Mouse (Mus musculus): ENCODE data around the gene Nnmt. TPM values are rescaled to one million over a fixed set of nuclear protein-coding genes. Genes with fewer than 3 reads are reported as not detected.
A peak's percentile ranks its signal among the peaks of the same experiment; 100 is the strongest.

Nnmt gene
- polyA plus RNA-seq, 1 experiment from 2014 or later = 13.3 TPM

DNA sequence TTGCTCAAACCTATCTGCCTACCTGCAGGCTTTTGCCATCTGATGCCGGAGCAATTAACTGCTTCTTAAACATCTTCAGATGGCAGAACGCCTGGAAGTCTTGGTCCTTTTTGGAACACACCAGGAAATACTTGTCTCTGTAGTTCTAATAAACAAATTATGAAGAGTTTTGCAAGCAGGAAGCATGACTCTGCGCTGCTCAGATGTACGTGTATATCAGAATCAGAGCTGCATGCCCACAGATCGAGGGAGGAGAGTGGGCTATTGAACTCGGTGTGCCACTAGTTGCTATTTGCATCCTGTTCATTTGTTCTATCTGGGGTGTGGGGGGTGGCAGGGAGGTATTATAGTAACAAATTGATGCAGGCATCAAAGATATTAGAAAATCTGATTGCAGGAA is 28.2 kb upstream of the Nnmt start:
- no peak for ATAC-seq (ENCODE audit: insufficient number of reproducible peaks, low FRiP score, low TSS enrichment, low read depth)
- 58% methylated on average over 6 of the region's 6 CpGs for WGBS
- Histone ChIP-seq H3K4me1 (no peaks in the 10 kb centered on the region), H3K4me2 (replicated peaks) (no peak overlapping the region), H3K27me3 (peaks cover 5% of the 10 kb centered on the region; the same call in 1 of the 2 replicates), H3K9ac (no peak overlapping the region), H3K27ac (replicated peaks) (no peak overlapping the region), H3K4me3 (replicated peaks) (no peak overlapping the region), H3K36me3 (no peaks in the 10 kb centered on the region), H3K9me3 (replicated peaks) (no peaks in the 10 kb centered on the region)

DNA sequence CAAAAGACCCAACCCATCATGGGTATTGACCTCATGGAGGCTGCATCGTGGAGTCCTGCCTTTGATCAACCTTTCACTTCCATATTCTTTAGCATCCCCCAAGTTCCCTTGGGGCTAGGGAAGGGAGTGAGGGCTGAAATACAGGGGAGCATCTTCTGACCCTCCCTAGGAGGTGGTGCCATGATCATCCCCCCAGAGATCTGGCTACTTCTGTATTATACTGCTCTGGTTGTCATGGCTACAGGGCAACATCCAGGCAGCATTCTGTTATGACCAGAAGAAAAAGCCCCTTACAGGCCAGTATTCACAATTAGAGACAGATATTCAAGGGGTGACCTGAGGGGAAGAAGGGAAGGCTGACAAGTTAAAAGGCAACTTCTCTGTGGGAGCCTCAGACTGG is 14.3 kb upstream of the Nnmt start:
- ATAC-seq (ENCODE audit: insufficient number of reproducible peaks, low FRiP score, low TSS enrichment, low read depth) = no peak
- 81% methylated on average over 1 of the region's 1 CpGs for WGBS
- Histone ChIP-seq H3K36me3 (no peaks in the 10 kb centered on the region), H3K9ac (no peak overlapping the region), H3K4me3 (replicated peaks) (no peak overlapping the region), H3K9me3 (replicated peaks) (no peaks in the 10 kb centered on the region), H3K4me2 (replicated peaks) (no peak overlapping the region), H3K27me3 (peaks cover 4% of the 10 kb centered on the region; the same call in 1 of the 2 replicates), H3K27ac (replicated peaks) (no peak overlapping the region), H3K4me1 (peaks cover 7% of the 10 kb centered on the region; the same call in 1 of the 2 replicates)

DNA sequence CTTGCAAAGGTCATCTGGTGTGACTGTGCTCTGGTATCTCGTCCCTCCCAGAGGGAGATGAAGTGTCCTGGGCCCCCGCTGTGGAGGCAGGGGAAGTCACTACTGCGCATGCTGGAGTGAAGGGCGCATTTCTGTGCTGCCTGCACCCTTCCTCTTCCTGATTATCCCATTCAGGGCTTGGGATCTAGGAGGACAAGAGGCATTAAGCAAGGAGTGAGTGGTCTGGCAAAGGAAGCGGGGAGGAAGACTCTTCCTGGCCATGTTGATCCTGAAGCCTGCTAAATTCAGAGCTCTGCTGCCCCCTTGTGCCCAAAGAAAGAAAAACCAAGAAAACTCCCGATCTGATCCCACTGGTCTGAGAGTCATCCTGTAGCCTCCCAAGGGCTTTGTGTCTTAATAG is 13.6 kb upstream of the Nnmt start:
- peak; percentile 24; the same call in 1 of the 2 replicates for ATAC-seq (ENCODE audit: insufficient number of reproducible peaks, low FRiP score, low TSS enrichment, low read depth)
- Histone ChIP-seq H3K4me1 (peaks cover 7% of the 10 kb centered on the region; the same call in 1 of the 2 replicates), H3K27me3 (peaks cover 4% of the 10 kb centered on the region; the same call in 1 of the 2 replicates), H3K9me3 (replicated peaks) (no peaks in the 10 kb centered on the region), H3K36me3 (no peaks in the 10 kb centered on the region), H3K9ac (no peak overlapping the region), H3K27ac (replicated peaks) (no peak overlapping the region), H3K4me3 (replicated peaks) (no peak overlapping the region), H3K4me2 (replicated peaks) (peak overlapping the region; percentile 33)
- WGBS = 33% methylated on average over 6 of the region's 6 CpGs

DNA sequence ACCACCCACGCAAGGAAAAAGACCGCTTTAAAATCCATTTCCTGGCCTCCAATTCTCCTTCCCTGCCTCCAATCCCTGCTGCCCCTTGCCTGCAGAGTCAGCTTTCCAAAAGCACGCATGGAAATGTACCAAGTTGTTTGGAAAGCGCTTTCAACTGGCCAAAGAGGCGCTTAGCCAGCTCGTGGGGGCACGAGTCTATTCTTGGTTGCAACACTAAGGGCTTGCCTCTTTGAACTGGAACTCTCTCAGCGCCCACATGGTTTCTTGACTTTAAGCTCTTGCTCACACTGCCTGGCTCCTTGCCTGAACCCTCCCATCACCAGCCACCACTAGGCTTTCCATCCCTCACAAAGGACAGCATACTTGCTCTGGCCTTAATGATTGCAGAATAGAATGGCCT is 13.2 kb upstream of the Nnmt start:
- Histone ChIP-seq H3K4me1 (peaks cover 7% of the 10 kb centered on the region; the same call in 1 of the 2 replicates), H3K4me3 (replicated peaks) (no peak overlapping the region), H3K9ac (no peak overlapping the region), H3K27ac (replicated peaks) (no peak overlapping the region), H3K27me3 (peaks cover 4% of the 10 kb centered on the region; the same call in 1 of the 2 replicates), H3K9me3 (replicated peaks) (no peaks in the 10 kb centered on the region), H3K4me2 (replicated peaks) (no peak overlapping the region), H3K36me3 (no peaks in the 10 kb centered on the region)
- 68% methylated on average over 8 of the region's 8 CpGs for WGBS
- no peak for ATAC-seq (ENCODE audit: insufficient number of reproducible peaks, low FRiP score, low TSS enrichment, low read depth)

DNA sequence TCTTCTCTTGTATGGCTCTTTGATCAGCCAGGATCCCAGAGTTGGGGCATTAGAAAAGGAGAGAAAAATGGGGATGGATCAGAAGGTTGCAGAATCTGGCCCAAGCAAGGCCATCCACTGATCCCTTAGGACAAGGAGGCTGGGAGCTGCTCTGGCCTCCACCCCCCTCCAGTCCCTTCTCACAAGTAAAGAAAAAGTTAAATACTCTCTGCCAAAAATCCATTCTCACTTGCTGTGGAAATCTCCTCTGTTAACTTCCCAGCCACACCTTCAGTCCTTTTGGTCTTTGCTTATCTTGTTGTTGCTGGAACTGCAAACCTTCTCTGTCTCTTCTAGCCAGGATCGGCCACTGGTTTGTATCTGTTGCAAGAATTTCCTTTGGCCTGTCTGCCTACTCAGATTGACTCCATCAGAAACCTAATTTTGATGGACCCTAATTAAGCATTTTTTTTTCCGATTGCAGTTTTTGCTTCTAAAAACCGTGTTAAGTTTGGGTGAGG is 12.6 kb upstream of the Nnmt start:
- no peaks in the 10 kb centered on the region for H3K36me3 ChIP-seq
- H3K9ac ChIP-seq = no peak overlapping the region
- ATAC-seq (ENCODE audit: insufficient number of reproducible peaks, low FRiP score, low TSS enrichment, low read depth) = no peak
- peaks cover 7% of the 10 kb centered on the region; the same call in 1 of the 2 replicates for H3K4me1 ChIP-seq
- H3K9me3 ChIP-seq (replicated peaks) = no peaks in the 10 kb centered on the region
- peaks cover 4% of the 10 kb centered on the region; the same call in 1 of the 2 replicates for H3K27me3 ChIP-seq
- H3K27ac ChIP-seq (replicated peaks) = no peak overlapping the region
- H3K4me3 ChIP-seq (replicated peaks) = no peak overlapping the region
- no peak overlapping the region for H3K4me2 ChIP-seq (replicated peaks)
- WGBS = 76% methylated on average over 3 of the region's 3 CpGs

DNA sequence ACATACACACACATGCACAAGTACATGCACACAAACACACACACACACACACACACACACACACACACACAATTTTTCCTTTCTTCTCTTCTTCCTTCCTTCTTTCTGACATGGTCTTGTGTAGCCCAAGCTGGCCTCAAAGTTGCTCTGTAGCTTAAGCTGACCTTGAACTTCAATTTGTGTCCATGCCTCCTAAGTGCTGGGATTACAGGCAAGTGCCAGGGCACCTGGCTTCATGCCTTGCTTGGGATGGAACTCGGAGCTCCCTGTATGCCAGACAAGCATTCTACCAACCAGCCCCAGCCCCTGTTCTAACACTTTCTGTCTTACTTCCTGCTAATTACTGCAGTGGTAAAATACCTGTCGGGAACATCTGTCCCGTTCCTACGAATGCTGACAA is 8.3 kb upstream of the Nnmt start:
- H3K36me3 ChIP-seq = no peaks in the 10 kb centered on the region
- no peaks in the 10 kb centered on the region for H3K9me3 ChIP-seq (replicated peaks)
- no peak for ATAC-seq (ENCODE audit: insufficient number of reproducible peaks, low FRiP score, low TSS enrichment, low read depth)
- 75% methylated on average over 4 of the region's 4 CpGs for WGBS
- no peak overlapping the region for H3K4me2 ChIP-seq (replicated peaks)
- H3K27me3 ChIP-seq = no peaks in the 10 kb centered on the region
- no peak overlapping the region for H3K27ac ChIP-seq (replicated peaks)
- H3K9ac ChIP-seq = no peak overlapping the region
- no peak overlapping the region for H3K4me3 ChIP-seq (replicated peaks)
- H3K4me1 ChIP-seq = peaks cover 3% of the 10 kb centered on the region; the same call in 1 of the 2 replicates

DNA sequence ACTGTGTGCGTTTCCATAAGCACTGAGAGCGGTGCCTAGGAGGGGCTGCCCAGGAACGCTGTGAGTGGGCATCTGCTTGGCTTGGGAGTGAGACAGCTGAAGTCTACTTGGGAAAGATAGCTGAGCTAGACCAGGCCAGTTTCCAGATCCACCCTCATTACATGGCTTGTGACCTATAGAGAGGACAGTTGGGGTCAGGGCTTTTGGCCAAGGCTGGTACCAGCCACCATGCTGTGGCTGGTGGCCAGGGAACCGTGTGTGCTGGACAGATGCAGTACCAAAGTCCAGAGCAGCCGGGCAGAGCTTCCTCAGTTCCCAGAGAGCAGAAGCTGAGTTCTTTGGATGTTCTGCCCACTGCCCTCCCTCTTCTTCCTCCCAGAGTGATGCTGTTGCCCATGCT is 7.6 kb upstream of the Nnmt start:
- ATAC-seq (ENCODE audit: insufficient number of reproducible peaks, low FRiP score, low TSS enrichment, low read depth) = no peak
- Histone ChIP-seq H3K36me3 (no peaks in the 10 kb centered on the region), H3K4me1 (no peaks in the 10 kb centered on the region), H3K27me3 (no peaks in the 10 kb centered on the region), H3K9ac (no peak overlapping the region), H3K4me2 (replicated peaks) (no peak overlapping the region), H3K27ac (replicated peaks) (no peak overlapping the region), H3K9me3 (replicated peaks) (no peaks in the 10 kb centered on the region), H3K4me3 (replicated peaks) (no peak overlapping the region)
- 83% methylated on average over 5 of the region's 5 CpGs for whole genome bisulfite sequencing

DNA sequence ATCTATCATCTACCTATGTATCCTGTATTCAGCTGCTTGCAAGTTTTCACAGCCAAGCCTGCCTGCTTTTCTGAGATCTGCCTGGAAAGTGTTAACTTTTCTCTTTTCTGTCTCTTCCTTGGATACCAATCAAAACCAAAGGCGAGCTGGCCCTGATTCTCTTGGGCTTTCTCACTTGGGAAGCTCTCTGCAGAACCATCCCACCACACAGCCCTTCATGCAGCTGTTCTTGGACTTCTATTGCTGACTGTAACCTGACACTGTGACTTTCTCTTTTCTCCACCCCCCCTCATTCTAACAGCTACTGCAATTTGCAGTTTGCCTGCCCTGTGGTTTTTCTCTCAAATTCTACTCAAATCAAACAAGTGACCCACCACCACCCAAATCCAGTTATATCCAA is 6.1 kb upstream of the Nnmt start:
- WGBS = 3% methylated on average over 1 of the region's 1 CpGs
- Histone ChIP-seq H3K4me3 (replicated peaks) (no peak overlapping the region), H3K4me2 (replicated peaks) (no peak overlapping the region), H3K36me3 (no peaks in the 10 kb centered on the region), H3K9me3 (replicated peaks) (no peaks in the 10 kb centered on the region), H3K9ac (no peak overlapping the region), H3K4me1 (no peaks in the 10 kb centered on the region), H3K27ac (replicated peaks) (no peak overlapping the region), H3K27me3 (no peaks in the 10 kb centered on the region)
- ATAC-seq (ENCODE audit: insufficient number of reproducible peaks, low FRiP score, low TSS enrichment, low read depth) = no peak

DNA sequence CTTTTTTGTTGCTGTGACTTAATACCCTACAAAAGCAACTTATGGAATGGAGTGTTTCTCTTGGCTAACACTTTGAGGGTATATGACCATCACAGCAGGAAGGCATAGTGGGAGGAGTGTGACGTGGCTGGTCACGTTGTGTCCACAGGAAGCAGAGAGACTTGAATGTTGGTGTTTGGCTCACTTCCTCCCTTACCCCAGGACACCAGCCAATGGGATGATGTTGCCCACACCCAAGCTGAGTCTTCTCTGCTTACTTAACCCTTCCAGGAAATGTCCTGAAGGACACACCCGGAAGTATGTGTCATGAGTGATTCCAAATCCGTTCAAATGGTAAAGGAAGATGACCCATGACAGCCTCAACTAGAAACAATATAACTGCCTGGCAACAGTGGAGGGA is 4.8 kb upstream of the Nnmt start:
- Histone ChIP-seq H3K9me3 (replicated peaks) (no peaks in the 10 kb centered on the region), H3K9ac (no peak overlapping the region), H3K4me3 (replicated peaks) (no peak overlapping the region), H3K27me3 (no peaks in the 10 kb centered on the region), H3K36me3 (no peaks in the 10 kb centered on the region), H3K4me2 (replicated peaks) (no peak overlapping the region), H3K4me1 (peaks cover 3% of the 10 kb centered on the region; the same call in 1 of the 2 replicates), H3K27ac (replicated peaks) (no peak overlapping the region)
- ATAC-seq (ENCODE audit: insufficient number of reproducible peaks, low FRiP score, low TSS enrichment, low read depth) = no peak
- 64% methylated on average over 4 of the region's 4 CpGs for WGBS

DNA sequence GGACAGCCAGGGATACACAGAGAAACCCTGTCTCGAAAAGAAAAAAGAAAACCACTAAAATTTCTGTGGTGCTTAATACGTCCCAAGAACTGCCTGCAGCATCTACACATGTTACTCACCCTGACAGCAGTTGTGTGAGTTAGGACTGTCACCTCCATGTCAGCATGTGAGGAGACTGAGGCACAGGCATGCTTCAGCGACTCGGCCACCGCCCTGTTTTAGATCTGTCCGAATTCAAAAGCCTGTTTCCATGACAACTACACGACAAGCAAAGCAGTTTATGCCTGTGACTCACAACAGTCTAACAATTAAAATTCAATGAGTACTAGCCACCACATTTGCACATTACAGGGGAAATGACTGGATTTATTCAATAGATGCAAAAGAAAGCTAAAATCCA is 2.5 kb upstream of the Nnmt start:
- no peaks in the 10 kb centered on the region for H3K27me3 ChIP-seq
- H3K4me1 ChIP-seq = peaks cover 3% of the 10 kb centered on the region; the same call in 1 of the 2 replicates
- no peaks in the 10 kb centered on the region for H3K36me3 ChIP-seq
- H3K27ac ChIP-seq (replicated peaks) = no peak overlapping the region
- H3K9me3 ChIP-seq (replicated peaks) = no peaks in the 10 kb centered on the region
- 55% methylated on average over 7 of the region's 7 CpGs for WGBS
- no peak overlapping the region for H3K9ac ChIP-seq
- H3K4me2 ChIP-seq (replicated peaks) = no peak overlapping the region
- no peak overlapping the region for H3K4me3 ChIP-seq (replicated peaks)
- no peak for ATAC-seq (ENCODE audit: insufficient number of reproducible peaks, low FRiP score, low TSS enrichment, low read depth)

DNA sequence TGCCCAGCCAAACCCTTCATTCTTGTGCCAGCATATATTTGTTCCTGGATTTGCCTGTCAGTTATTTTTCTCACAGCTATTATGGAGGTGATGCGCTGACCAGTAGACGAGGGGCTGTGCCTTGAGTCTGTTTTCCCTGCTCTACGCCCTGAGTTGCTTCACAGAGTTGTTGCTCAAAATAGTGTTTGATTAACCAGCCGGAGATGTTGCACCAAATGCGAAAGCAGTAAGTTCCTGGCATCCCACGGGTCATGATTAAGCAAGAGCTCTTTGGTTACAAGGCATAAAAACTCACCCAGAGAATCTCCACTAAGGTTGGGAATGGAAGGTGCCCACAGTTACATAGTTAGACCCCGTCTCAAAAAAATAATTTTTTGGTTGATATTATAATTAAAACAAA is 1.2 kb upstream of the Nnmt start:
- Histone ChIP-seq H3K9ac (no peak overlapping the region), H3K36me3 (no peaks in the 10 kb centered on the region), H3K9me3 (replicated peaks) (no peaks in the 10 kb centered on the region), H3K4me1 (peaks cover 3% of the 10 kb centered on the region; the same call in 1 of the 2 replicates), H3K4me2 (replicated peaks) (no peak overlapping the region), H3K27ac (replicated peaks) (no peak overlapping the region), H3K27me3 (no peaks in the 10 kb centered on the region), H3K4me3 (replicated peaks) (no peak overlapping the region)
- 80% methylated on average over 7 of the region's 7 CpGs for WGBS
- ATAC-seq (ENCODE audit: insufficient number of reproducible peaks, low FRiP score, low TSS enrichment, low read depth) = no peak

DNA sequence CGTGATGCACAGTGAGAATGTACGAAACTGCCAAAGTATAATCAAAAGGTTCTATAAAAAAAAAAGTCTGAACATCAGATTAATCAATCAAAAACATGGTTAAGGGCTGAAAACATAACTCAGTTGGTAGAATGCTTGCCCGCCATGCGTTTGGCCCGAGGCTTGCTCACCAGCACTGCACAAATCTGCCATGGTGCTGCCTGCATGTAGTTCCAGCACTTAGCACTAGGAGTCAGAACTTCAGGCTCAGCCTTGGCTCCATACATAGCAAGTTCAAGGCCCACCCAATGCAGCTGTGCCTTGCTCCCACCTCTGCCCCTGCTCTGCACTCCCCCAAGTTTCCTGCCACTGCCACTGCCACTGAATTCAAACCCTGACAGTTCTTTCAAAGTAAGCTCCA is 744 bp upstream of the Nnmt start:
- H3K4me1 ChIP-seq = peaks cover 3% of the 10 kb centered on the region; the same call in 1 of the 2 replicates
- no peak overlapping the region for H3K4me3 ChIP-seq (replicated peaks)
- WGBS = 89% methylated on average over 5 of the region's 5 CpGs
- no peak overlapping the region for H3K4me2 ChIP-seq (replicated peaks)
- H3K9me3 ChIP-seq (replicated peaks) = no peaks in the 10 kb centered on the region
- no peak for ATAC-seq (ENCODE audit: insufficient number of reproducible peaks, low FRiP score, low TSS enrichment, low read depth)
- H3K27ac ChIP-seq (replicated peaks) = no peak overlapping the region
- no peaks in the 10 kb centered on the region for H3K36me3 ChIP-seq
- no peaks in the 10 kb centered on the region for H3K27me3 ChIP-seq
- no peak overlapping the region for H3K9ac ChIP-seq

Data from embryonic facial prominence, embryonic 15.5 days (tissue).